Mouse (Mus musculus): ENCODE results near the gene Map3k4.

DNA sequence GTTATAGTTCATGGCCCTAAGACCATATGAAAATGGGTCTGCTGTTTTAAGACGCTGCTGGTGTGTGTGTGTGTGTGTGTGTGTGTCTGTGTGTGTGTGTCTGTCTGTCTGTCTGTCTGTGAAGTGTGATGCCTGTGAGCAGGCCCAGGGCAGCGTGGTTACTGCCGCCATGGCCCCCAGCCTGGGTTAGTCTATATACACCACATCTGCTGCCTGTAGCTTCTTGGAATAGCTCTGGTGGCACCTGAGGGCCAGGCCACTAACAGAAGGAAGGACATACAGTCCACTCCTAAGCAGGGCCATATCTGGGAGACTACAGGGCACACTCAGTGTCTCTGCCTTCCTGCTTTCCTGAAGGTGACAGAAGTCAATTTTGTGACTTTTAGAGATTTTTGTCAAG, 77.9 kb downstream of the Map3k4 start:
- TF ChIP-seq POLR2A (IDR thresholded peaks at IDR 0.05; ENCODE audit: extremely low read depth, insufficient read depth, low read length) (no peak), CTCF (IDR thresholded peaks at IDR 0.05; ENCODE audit: low read depth, low read length) (no peak)

Data from liver, adult 2 months (tissue).